Mouse (Mus musculus) brain, embryonic 14.5 days (tissue): ENCODE measurements at regions not wholly inside any gene's neighbourhood (a gene's known extent, or its start where the extent isn't known, plus 50 kb on each side); places are given as distances from the start of the nearest gene placed in this dataset.

Experiments used
- DNase-seq: peaks from one replicate; pipeline ENCODE4 v3.0.0-alpha.2; 2011; ENCODE audit warnings: low read depth
- CTCF ChIP-seq: fragments of 200-500 bp; IDR thresholded peaks from 2 replicates; pipeline ENCODE4 v1.5.1; 2012; ENCODE audit warnings: inconsistent platforms, mild to moderate bottlenecking, moderate library complexity, borderline replicate concordance; ENCODE audit not compliant: insufficient read depth, insufficient read length; ENCODE audit errors: extremely low read depth
- POLR2A ChIP-seq: fragments of 200-500 bp; IDR thresholded peaks from 2 replicates; pipeline ENCODE4 v1.6.1; 2012; ENCODE audit warnings: mild to moderate bottlenecking, inconsistent platforms, borderline replicate concordance; ENCODE audit not compliant: poor library complexity, insufficient read depth, insufficient read length, severe bottlenecking; ENCODE audit errors: extremely low read depth

DNA sequence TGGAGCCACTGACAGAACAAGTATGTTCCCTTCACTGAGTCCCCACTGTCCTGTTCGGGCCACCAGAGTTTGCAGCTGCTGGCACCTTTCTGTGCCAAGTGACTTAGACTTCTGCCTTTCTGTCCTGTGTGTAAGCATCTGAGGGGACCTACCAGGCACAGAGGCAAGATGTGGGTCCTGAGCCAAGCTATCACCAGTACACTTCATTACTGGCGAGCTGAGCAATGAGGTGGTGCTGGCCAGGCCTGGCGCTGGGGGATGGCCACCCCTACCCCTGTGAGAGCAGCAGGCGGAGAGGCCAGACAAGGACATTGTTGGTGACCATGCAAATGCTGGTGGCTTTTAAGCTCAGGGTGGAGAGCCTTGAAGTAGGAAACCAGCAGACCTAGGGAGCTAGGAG is 87.6 kb upstream of the Mrps6 start:
- no peak for TF ChIP-seq CTCF
- no peak for TF ChIP-seq POLR2A
- no peak for DNase-seq

DNA sequence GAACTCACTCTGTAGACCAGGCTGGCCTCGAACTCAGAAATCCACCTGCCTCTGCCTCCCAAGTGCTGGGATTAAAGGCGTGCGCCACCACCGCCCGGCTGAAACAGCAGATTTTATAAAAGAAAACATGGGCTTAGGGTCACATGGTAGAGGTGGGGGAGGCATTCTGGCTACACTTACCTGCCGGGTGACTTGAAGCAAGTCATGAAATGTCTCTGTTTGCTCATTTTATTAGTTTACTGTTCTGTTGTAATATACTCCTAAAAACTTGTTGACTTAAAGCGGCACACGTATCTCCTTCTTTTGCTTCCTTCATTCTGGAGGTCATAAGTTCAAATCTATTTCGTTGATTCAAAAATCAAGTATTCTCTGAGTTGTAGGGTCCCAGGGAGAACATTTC is 84.9 kb upstream of the Mrps6 start:
- no peak for TF ChIP-seq POLR2A
- TF ChIP-seq CTCF, result no peak
- DNase-seq, result no peak

DNA sequence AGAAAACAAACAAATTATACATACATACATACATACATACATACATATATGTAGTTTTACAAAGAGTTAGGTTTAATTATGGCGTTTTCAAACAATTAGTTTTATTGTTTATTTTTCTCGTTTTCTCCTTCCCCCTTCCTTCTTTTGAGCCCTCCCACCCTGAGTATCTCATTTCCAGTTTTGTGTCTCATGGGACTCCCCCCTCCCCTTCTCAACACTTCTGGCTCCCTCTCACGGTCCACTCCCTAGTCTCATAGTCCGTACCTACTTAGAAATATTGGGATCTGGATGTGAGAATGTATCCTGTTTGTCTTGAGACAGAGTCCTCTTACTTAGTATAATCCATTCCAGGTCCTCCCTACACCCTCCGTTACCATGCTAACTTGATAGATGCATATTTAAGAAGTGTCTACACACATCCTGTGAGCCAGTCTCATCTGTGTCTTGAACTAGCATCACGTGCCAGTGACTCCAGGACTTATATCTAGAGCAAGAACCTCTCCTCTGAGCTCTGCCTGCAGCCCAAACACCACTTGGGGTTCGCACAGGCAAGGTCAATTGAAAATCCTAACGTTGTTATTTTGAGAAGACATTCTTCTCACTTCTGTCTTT is 81.8 kb upstream of the Mrps6 start:
- TF ChIP-seq CTCF (no peak), POLR2A (no peak)
- no peak for DNase-seq

DNA sequence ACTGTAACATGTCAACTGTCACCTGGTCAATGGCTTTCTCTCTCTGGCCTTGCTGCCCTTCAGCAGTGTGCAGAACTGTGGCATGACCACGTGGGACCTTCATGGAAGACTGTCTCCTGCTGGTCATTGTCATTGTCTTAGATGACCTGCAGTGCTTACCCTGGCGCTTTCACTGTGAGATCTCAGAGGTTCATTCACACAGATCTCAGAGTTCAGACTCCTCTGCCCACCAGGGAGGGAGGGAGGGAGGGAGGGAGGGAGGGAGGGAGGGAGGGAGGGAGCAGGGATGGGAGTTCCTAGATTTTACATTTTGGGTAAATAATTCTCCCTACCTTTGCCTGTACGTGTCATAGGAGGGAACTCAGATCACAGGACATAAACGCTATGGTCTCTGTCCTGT is 79.6 kb upstream of the Mrps6 start:
- TF ChIP-seq CTCF (no peak), POLR2A (no peak)
- DNase-seq, result no peak

DNA sequence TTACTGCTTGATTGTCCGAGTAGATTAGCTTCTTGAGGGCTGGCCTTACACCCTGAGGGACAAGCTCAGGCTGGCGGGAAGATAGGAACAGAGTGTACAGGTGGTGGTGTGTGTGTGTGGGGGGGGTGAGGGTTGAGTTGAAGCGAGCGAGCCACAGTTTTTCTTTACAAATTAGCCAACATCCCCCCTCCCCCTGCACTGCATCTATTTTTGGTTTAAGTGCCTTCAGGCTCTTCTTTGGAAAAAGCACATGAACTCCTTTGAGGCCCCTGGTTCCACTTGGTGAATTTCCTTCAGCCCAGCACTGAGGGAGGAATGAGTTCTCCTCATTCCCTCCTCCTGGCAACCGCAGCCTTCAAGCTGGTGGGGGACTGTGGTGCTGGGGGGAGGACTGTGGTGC is 79.2 kb upstream of the Mrps6 start:
- TF ChIP-seq POLR2A (no peak), CTCF (no peak)

DNA sequence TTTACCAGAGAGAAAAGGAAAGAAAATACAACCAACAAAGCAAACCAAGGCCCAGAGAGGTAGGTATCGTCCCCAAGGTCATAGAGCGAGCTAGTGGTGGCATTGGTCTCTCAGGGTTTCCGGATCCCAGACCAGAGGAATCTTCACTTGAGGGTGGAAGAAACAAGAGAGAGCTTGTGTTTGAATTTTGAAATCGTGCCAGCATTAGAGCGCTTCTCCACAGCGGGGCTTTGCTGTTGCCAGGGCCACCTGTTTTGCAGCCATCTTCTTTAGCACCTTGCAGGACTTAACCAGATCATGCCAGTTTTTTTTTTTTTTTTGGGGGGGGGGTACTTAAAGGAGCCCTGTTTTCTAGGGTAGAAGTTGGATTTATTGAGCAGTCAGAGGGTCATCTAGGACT is 77.6 kb upstream of the Mrps6 start:
- DNase-seq, result peak; percentile 36
- TF ChIP-seq POLR2A, result no peak
- TF ChIP-seq CTCF, result no peak

More for the DNA sequence above, 79.2 kb upstream of the Mrps6 start:
- DNase-seq, result peak; percentile 33

DNA sequence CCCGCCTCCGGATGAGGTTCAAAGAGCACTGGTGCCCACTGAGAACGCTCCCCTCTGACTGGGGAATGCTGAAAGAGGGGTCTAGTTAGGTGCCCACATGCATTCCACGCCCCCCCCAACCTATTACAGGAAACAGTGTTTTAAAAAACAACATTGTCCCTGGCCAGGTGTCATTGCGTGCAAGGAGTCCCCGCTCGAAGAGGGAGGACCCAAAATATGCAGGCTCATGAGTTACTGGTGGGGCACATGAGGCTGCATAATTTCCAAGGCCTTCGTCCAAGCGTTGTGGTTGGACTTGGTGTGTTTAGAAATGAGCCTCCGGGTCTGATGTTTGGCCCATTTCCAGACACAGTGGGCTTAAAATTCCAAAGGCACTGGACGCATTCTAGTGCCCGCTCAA is 72.9 kb upstream of the Mrps6 start:
- DNase-seq, result no peak
- no peak for TF ChIP-seq POLR2A
- no peak for TF ChIP-seq CTCF

DNA sequence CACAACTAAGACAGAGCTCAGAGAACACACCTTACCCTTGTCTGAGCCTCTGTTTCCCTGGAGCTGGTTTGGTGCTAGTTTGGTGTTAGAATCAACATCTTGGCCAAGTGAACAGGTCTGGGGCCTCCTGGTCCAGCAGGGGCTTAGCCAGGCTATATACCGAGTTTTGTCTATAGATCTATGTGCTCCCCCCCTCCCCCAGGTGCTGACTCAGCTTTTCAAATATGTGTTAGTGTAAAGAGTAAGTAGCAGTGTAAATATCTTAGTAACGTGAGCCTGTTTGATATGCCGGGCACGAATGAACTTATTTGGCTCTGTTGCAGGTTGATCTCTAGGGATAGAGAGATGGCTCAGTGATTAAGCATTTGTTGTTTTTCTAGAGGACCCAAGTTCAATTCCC is 68.7 kb upstream of the Mrps6 start:
- TF ChIP-seq POLR2A (no peak), CTCF (no peak)
- no peak for DNase-seq

DNA sequence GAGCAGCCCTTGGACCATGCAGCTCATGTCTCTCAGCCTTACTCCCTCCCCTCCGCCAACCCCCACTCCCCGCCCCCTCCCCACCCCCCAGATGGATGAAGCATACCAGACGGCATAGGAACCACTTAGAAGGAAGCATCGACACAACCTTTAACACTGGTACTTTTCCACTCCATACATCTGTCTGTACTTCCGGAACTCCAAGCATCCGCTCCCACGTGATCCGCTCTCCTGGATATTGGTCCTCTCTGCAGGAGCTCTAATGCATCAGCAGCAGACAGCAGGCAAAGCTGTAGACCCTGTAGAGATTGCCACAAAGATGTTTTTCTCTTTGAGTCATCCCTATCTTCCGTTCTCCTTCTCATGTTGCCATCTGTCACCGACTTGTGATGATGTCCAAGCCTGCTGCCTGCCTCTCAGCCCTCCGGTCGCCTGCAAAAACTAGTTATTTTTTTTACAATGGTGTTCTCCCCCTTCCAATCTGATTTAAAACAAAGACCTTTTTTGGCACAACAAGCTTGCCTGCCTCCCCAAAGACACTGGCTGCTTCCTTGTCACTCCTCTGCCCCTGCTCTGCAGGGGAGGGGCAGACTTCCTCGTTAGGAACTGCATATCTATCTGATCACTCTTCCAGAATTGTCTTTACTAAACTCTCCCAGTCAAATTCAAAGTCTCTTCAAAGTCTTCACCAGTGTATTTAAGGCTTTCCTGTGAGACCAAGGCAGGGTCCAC is 62.4 kb upstream of the Mrps6 start:
- peak; percentile 67 for DNase-seq
- TF ChIP-seq POLR2A (no peak), CTCF (no peak)

DNA sequence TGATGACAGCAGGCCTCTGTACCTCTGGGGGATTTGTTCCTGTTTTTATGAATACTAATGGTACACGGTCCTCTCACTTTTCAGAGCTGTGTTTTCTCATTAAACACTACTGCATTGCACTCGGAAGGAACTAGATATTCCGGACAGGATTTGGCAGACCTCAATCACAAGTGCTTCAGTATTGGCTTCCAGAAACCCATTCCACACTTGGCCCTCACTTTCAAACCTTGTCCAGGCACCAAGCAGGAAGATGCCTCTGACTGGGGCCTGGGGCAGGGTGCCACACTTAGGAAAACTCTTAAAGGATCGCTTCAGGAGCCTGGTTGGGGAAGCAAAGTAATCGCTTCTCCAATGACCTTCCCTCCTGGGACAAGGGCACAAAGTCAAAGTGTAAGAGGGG is 50.7 kb upstream of the Mrps6 start:
- TF ChIP-seq CTCF, result no peak
- TF ChIP-seq POLR2A, result no peak
- no peak for DNase-seq
